Mouse (Mus musculus) ZHBTc4 (cell line): ENCODE measurements at regions not wholly inside any gene's neighbourhood (a gene's known extent, or its start where the extent isn't known, plus 50 kb on each side); places are given as distances from the start of the nearest gene placed in this dataset.

Experiments used
- DNase-seq: peaks from one replicate; pipeline ENCODE4 v3.0.0-alpha.2; 2011; ENCODE audit warnings: low read depth, low spot score

DNA sequence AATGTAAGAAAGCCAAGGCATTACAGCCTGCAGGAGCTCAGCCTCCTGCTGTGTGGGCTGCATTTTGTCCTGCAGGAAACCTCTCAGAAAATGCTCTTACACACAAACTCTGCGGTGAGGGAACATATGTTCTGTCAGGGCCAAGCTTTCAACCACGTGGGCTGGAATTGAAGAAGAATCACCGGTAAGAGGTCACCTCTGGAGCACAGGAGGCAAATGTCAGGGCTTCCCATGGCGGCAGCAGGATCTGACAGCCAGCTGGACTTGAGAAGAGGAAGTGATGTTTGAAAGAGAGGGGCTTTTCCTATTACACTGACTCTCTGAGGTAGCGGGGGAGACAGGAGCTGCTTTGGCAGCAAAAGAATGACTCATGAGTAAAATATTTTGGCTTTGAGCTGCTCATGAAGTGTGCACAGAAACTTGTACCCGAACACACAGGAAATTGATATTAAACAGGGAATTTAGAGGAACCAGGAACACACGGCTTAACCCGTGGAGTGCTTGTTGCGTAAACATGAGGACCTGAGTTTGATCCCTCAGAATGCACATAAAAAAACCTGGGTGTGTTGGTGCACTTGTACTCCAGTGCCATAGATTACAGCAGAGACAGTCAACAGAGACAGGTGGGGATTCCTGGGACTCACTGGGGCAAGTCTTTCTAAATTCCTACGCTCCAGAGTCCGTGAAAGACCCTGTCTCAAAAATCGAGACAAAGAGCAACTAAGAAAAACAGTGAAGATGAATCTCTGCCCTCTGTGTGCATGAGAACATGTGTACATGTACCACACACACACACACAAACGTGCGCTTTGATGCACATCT lies 848.1 kb upstream of the A1bg start:
- DNase-seq, result no peak

DNA sequence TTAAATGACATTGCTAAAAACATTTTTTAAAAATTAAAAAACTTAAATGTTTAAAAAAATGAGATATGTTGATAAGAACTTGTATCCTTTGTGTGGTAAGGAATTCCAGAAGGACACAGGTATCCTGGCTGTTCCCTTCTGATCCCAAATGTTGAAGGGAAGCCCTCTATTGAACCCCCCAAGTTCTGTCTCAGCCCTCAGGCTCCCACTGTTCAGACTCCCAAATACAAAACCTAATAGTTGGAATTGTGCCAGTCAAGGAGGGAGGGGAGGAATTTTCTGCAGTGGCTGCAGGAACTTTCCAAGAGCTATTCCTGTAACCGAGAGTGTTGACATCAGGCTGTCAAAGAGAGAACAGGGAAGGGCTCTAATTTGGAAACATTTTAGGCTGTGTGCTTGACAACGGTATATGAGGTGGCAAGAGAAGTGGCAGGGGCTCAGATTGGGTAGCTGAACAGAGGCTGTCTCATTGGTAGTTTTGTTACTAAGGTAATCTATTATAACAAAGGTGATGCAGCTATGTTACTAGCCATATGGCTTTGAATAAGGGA lies 843.8 kb upstream of the A1bg start:
- no peak for DNase-seq

DNA sequence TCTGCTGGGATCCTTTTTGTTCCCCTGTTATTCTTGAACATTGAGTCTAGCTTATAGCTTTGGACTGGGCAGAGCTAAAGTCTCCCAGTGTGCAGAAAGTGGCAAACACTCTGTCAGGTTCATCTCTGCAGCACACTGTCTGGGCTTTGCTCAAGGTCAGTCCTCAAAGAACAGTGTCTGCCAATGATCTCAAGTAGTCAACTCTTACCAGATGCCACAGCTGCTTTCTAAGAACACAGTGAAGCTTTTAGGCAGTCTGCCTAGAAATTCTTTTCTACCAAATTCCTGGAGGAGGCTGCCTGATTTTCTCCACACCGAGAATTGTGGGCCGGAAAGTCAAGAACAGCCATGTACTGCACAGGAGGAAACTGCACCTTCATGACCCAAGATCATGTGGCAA lies 831.0 kb upstream of the A1bg start:
- DNase-seq, result no peak

DNA sequence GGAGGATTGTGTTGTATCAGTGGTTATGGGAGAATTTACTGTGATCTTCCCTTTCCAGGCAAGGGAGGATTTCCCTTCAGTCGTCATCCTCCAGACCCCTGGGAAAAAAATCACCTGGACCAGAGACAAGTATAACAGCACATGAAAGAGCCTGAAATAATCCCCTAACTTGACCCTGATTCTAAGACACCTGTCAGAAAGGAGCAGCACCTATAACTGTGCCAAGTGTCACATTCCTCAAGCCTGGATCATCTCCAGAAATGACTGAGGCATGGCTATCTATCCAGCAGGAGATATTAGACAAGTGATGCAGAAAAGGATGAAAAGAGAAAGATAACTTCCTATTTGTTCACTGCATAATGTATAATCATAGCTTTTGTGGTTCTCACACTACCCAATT lies 800.9 kb upstream of the A1bg start:
- no peak for DNase-seq

DNA sequence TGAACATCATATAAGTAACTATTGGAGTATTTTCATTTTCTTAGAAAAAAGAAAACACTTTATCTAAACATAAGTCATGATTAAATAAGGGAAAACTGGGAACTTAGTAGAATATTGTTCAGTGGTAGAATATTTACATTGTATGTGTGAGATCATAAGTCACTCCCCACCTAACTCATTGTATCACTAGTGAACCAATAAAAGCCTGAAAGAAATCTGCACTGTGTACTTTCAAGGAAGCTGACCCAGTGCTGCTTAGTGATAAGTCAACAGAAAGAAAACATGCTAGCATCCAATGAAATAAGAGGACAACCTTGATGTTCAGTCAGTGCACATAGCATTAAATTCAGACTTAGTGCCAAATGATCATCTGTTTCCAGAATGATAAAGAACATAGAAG lies 795.7 kb upstream of the A1bg start:
- DNase-seq, result no peak

DNA sequence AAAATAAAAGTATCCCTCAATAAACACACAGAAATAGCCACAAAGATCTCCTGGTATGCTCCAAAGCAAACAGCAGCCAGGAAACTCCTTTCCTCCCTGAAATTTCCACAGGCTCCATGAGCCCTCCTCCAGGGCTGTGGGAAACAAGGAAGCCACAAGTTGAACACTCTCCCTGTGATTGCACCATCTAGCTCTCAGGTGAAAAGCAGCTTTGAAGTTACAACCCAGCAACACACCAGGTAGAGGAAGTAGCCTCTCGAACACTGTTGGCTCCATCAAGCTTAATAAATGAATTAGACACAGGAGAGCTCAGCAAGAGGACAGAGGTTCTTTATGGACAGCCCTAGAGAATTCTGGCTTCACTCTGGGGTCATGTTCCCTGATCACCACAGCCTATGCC lies 794.4 kb upstream of the A1bg start:
- DNase-seq, result no peak

DNA sequence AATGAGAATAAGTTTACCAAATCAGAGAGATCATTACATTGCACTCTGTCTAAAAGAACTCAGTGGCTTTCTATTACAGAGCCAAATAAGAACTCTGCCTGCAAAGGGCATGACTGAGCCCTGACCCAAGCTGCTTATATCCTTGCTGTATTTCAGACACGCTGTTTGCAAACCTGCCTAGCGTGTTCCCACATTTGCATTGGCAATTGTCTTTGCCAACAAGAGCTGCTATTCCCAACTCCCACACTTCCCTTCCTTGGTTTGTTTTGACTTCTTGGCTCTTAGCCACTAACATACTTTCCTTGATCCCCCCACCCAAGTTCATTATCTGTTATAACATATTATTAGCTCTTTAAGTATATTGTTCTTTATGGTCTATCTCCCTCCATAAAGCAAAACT lies 791.1 kb upstream of the A1bg start:
- DNase-seq, result no peak

DNA sequence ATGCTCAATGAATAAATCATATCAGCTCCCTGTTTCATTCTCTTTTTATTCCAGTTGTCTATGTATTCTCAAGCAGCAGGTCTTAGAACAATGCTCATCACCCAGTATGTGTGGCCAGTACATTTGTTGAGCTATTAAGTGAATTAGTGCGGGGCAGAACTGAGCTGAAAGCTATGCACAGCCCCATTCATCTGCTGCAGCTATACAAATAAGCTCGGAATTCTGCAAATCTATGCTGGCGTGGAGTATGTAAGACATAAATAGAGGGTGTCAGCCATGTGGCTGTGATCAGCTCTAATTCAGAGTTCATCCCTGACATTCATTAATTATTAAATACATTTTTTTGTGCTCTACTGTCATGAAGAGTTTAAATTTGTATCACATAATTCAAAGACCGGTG lies 786.1 kb upstream of the A1bg start:
- DNase-seq, result no peak

DNA sequence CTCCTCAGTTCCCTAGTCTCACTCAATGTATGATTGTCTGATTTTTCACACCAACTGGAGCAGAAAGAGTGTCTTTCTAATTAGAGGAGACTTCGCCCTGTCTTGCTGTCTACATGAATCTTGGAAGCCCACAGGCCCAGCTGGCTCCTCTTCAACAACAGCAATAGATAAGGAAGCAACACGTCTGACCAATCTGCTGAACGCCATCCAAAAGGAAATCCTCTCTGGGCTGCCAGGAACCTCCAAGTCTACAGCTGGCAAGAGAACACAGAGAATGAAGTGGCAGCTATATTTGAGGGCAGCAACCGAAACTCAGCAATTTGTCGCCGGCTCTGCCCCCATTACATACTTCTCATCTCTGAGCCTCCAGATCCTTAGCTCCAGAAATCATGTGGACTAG lies 785.1 kb upstream of the A1bg start:
- DNase-seq, result no peak

DNA sequence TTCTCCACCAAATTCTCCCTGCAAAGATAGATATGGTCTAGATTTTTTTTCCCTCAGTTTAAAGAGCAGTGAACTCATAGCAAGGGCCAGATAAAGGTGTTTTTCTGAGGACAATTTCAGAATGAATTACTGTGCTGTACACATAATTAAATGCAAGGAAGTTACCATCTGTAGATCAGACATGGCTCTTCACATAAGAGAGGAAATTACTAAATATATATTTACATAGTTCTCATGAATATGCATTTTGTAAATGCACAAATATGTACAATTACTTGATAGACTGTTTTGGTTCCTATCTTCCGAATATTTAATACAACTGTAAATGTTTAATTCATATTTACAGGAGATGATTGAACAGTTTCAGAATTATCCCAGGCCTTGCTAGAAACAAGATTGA lies 769.9 kb upstream of the A1bg start:
- no peak for DNase-seq

DNA sequence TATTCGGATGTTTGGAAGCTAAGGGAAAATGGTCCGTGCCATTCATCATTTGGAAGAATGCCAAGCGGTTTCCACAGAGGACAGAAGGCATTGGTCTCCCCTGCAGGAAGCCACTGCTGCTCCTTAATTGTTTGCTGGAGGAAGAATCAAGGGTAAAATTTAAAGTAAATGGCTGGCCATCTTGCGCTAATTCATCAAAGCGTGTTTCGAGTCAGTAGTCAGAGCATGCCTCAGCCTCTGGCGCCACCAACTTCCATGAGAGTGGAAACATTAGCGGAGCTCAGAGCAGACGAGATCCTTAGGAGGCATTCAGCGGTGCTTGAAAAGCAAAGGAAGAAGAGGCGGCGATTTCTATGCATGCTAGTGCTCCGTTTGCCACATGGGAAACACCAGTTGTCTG lies 767.6 kb upstream of the A1bg start:
- DNase-seq, result no peak

DNA sequence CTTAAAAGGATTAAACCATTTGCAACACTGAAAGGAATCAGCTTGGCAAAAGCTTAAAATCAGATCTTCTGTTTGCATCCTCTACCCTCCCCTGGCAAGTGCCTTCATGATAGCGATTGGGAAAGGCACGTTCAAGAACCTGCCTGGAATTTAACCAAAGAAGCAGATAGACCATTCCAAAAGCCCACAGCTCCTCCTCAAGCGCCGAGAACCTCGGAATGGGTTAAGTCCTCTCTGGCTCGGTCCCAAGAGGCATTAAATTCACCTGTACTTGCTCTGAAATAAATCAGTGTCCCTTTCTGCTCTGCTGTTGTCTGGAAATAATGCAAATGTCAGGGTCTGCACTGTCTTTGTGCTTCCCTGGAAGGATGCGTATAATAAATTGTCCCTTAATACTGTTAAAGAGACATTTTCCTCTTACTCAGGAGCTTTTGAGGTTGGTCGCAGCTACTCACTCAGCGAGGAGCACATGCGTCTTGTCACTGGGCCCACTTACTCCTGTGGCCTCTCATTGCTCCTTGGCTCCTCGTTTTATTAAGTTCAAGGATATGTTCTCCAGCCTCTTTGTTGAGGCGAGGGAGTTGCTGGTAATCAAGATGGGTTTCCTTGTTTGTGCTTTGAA lies 767.1 kb upstream of the A1bg start:
- DNase-seq, result no peak

DNA sequence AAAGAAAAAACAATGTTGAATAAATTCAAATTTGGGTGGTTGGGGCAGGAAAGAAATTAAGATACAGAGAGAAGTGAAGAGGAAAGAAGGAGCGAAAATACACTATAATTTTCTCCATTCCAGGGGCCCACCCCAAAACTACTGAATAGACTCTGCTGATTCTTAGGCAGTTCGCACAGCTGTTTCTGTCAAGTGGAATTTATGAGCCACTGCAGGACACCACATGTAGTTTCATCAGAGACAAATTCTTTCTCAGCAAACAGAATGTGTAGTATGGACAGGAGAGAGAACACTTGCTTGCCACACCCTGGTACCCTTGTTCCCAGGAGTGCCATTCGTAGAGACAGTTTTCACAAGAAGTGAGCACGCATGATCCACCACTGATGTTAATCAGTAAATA lies 760.2 kb upstream of the A1bg start:
- no peak for DNase-seq

DNA sequence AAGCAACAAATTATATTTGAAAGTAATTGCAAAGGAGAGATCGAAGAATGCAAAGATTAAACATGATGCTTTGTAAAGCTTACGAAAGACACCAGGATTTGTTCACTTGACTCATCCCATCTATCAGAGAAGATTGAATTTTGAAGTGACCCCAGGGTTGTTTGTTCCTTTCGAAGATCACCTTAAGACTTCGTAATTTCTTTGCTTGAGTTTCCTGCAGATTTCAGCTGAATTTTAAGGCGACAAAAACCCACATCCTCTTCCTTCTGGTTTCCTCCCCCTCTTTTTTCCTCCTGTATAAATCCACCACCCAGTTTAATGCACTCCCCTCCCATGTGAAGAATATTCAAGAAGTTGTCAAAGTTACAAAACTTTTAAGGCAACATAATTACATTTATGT lies 747.7 kb upstream of the A1bg start:
- no peak for DNase-seq

DNA sequence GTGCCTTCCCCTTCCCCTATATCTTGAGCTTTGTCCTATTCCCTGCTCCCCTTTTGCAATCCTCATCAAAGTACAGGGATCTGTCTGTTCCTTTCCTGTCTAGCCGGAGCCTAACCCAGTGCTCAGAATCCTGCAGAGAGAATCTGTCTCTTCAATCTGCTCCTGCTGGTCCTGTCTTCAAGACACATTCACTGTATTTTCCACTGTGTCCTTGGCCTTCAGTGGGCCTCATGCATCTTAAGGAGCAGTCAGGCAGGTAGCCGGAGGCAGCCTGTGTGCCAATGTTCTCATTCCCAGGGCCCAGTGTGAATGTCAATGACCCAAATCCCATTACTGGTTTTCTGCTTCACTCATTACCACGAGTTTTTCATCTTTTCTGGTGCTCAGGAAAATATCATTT lies 737.8 kb upstream of the A1bg start:
- DNase-seq, result no peak

DNA sequence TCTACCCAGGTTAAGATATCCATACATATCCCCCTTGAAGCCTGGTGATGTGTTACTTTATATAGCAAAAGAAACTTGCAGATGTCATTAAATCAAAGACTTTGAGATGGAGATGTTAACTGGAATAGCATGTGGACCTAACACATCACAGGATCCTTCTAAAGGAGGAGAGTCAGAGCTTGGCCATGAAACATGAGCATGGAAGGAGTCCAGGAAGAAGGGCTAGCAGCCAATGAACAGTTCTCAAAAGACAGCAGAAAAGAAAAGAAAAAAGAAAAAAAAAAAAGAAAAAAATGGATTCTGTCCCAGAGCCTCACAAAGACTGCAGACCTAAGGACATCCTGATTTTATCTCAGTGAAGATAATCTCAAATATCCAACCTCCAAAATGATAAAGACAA lies 734.1 kb upstream of the A1bg start:
- no peak for DNase-seq

DNA sequence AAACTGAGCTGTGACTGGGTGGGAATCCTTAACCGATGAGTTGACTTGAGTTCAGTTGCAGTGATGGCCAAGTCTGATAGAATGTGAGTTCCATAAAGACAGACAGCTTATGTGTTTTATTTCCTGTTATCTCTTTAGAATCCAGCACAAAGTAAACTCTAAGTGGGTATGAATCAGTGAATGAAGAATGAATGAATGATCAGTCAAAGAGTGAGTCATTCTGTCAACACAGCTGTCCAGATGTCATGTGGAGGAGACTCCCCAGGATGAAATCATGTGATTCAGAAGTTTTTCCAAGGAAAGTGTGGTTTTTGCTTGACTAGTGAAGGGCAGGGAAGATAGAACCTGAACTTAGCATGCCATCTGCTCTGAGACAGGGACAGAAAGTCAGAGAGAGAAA lies 732.0 kb upstream of the A1bg start:
- no peak for DNase-seq

DNA sequence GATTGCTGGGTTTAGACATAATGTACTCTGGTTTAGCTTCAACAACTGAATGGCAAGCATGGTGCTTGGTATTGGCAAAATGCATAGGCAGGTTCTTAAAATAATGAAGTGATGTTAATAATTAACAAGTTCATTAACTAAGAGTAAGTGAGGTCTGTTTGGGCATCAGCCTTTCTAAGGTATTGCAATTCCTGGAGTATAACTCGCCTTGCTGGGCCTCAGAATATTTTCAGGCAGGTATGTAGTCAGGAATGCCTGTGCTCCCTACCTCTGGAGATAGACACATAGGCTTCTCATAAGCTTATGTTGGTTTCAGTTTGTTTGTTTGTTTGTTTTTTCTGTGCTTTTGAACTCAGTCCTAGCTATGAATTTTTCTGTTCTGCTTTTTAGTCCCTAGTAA lies 731.0 kb upstream of the A1bg start:
- DNase-seq, result no peak

DNA sequence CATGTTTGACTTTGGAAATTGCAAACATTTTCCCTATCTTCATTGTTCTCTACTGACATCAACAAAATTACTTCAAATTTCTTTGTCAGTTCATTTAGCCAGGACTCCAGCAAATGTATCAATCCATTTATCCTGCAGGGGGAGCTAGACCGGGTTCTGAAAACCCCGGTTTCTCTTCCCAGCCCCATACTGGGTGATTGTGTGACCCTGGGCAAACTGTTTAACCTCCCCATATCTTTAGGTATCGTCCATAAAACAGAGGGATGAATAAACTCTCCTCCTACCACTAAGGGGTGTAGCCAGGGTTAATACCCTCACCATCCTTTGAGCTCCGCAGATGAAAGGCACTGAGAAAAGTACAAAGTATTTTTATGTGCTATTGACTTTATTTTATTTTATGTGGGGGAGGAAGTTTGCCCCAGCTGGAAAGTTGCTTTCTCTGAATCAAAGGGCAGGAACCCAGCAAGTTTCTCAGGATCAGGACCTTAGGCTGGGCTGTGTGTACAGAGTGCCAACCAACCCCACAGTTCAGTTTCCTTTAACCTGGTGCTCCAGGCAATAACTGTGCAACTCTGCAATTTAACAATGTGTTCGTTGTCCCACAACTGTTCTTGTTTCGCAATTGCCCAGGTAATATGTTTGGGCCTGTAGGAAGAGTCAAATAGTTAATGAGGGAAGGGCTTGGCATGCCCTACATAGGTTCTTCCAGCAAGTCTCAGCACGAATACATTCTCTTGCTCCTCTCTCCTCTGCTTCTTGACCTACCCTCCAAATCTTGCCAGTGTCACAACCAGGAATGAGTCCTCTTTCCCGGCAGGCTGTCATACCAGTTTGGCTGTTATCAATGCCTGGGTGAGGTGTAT lies 696.1 kb upstream of the A1bg start:
- DNase-seq, result peak; percentile 3

DNA sequence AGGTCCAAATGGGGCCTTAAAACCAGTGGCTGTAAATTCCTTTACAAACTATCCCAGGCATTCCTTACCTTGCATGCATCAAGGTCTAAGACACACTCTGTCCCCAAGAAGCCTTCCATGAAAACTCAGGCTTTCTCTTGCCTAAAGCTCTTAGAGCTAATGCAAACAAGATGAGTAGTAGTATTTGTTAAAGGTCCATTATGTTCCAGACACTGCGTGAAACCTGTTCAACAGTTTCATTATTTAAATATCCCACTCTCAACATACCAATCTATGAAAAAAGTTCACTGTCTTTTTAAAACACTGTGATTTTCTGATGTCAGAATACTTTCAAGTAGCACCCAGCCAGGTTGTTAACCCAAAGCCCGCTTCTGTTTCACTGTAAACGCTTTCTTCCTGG lies 687.9 kb upstream of the A1bg start:
- no peak for DNase-seq

DNA sequence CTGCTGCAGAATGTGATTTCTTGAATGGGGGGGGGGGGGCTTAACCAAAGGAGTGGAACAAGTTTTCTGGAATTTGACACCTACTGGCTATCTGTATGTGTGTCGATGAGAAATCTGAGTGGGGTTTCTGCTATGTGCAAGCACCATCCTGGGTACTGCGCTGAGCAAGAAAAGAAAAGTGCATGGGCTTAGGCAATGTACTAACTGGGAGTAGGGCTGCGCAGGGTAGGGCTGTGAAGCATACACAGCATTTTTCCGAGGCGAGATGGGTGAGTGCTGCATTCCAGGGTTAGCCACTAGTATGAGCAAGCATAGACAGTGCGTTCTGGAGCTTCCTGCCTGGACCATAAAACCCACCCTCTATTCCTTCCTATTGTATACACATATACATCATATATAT lies 686.8 kb upstream of the A1bg start:
- DNase-seq, result no peak

DNA sequence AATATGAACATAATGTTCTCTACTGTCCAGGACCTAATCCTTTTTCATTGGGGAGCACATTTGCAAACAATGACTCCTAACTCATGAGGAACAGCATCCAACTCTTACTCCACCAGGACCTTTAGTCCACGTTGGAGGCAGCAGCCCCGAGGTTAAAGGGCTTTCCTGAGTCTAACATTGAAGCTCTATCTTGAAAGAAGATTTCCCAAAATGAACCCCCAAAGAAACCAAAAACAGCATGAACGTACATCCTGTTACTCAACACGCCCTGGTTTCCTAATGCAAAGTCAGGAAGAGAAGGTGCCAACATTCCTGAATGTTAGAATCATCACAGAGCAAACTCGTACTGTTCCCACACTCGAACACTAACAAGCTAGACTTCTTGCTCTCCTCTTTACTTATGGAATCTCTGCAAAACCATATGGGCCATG lies 685.5 kb upstream of the A1bg start:
- DNase-seq, result no peak
